Mouse (Mus musculus) E14TG2a.4 (cell line): ENCODE measurements at regions not wholly inside any gene's neighbourhood (a gene's known extent, or its start where the extent isn't known, plus 50 kb on each side); places are given as distances from the start of the nearest gene placed in this dataset.
A peak's percentile ranks its signal among the peaks of the same experiment; 100 is the strongest.

Experiments
- H3K27me3 ChIP-seq: 2 replicates; pipeline ENCODE4 v1.6.1; 2014; ENCODE audit warnings: low read length, control low read depth; ENCODE audit not compliant: insufficient read depth
- H3K36me3 ChIP-seq: 2 replicates; pipeline ENCODE4 v1.6.1; 2014; ENCODE audit warnings: low read length, control low read depth; ENCODE audit not compliant: insufficient read depth
- H3K4me1 ChIP-seq: replicated peaks from 2 replicates; pipeline ENCODE4 v1.6.1; 2014; ENCODE audit warnings: low read depth, low read length, control low read depth
- H3K4me3 ChIP-seq: replicated peaks from 2 replicates; pipeline ENCODE4 v1.5.1; 2014; ENCODE audit warnings: mild to moderate bottlenecking, low read length
- H3K9me3 ChIP-seq: 2 replicates; pipeline ENCODE4 v1.6.1; 2014; ENCODE audit warnings: low read length, control low read depth
- CTCF ChIP-seq: conservative IDR thresholded peaks from 2 replicates; pipeline ENCODE4 v1.5.1; 2014; ENCODE audit warnings: low read length
- NANOG ChIP-seq: IDR thresholded peaks from 2 replicates; pipeline ENCODE4 v1.6.1; 2014; ENCODE audit warnings: borderline replicate concordance, low read length, mixed read lengths
- POU5F1 ChIP-seq: IDR thresholded peaks from 2 replicates; pipeline ENCODE4 v1.6.1; 2014; ENCODE audit warnings: low read length, borderline replicate concordance

DNA sequence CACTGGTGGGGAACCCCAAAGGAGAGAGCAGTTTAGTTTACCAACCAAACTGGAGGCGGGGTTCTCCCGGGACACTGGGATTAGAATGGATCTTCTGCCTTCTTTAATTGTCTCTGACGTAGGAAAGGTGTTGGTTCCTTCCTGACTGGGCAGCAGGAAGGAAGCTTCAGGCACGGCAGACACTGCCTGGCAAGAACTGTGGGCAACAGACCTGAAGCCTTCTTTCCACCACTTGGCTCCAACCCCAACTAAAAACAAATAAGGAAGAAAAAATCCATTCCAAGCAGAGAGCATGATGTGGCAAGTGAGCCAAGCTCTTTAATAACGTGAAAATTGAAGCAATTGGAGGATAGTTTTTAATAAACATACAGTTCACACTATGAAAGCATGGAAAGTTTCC lies 155.3 kb downstream of the Gm12728 start:
- no peaks in the 10 kb centered on the region for H3K36me3 ChIP-seq
- H3K27me3 ChIP-seq: no peaks in the 10 kb centered on the region
- TF ChIP-seq CTCF (no peak), NANOG (no peak), POU5F1 (no peak)
- H3K9me3 ChIP-seq: no peaks in the 10 kb centered on the region
- H3K4me1 ChIP-seq: peaks cover 19% of the 10 kb centered on the region
- no peak overlapping the region for H3K4me3 ChIP-seq

DNA sequence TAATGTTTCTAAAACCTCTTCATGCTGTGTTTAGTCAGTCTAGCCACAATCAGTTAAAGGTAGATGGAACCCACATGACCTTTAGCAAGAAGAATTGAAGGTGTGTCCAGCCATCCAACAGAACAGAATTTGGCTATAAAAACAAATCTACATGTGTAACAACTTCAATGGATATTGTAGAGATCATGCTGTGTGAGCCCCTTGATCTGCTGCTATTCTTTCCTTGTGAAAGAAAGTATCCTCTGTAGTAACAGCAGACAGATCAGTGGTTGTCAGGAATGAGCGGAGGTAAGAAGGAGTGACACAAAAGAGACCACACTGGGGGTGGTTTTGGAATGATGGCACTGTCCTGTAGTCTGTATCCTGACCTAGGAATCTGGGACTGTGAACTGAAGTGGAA lies 156.3 kb downstream of the Gm12728 start:
- H3K9me3 ChIP-seq: no peaks in the 10 kb centered on the region
- no peak overlapping the region for H3K4me3 ChIP-seq
- TF ChIP-seq POU5F1 (no peak), NANOG (peak; percentile 90)
- no peaks in the 10 kb centered on the region for H3K27me3 ChIP-seq
- H3K36me3 ChIP-seq: no peaks in the 10 kb centered on the region
- peaks cover 19% of the 10 kb centered on the region for H3K4me1 ChIP-seq

GRCm38 (mm10) chr4:105948326-105948725 lies 158.7 kb downstream of the Gm12728 start:
- no peak for TF ChIP-seq NANOG
- no peak for TF ChIP-seq CTCF
- TF ChIP-seq POU5F1: no peak

DNA sequence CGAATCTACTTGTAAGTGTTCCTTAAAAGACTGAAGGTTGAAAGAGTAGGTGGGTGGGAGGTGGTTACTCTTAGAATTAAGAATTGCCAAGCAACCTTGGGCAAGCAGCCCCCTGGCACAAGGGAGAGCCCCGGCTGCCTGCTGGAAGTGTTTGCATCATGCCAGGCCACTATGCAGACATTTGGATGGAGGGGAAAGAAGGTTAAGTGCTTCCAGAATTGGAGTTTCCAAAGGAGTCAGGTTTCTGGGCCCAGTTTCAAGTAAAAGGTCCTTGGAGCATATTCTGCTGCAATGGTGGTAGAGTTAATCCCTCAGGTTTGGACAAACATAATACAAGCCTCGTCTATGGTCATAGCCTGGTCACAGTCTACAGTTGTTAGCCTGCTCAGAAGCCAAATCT lies 162.7 kb downstream of the Gm12728 start:
- Histone ChIP-seq H3K4me3 (no peak overlapping the region), H3K9me3 (no peaks in the 10 kb centered on the region), H3K4me1 (peaks cover under 1% of the 10 kb centered on the region; the same call in 1 of the 2 replicates), H3K27me3 (no peaks in the 10 kb centered on the region), H3K36me3 (no peaks in the 10 kb centered on the region)
- TF ChIP-seq NANOG (no peak), CTCF (no peak), POU5F1 (no peak)

More at GRCm38 (mm10) chr4:105948326-105948725, 158.7 kb downstream of the Gm12728 start:
- Histone ChIP-seq H3K4me3 (no peak overlapping the region), H3K9me3 (no peaks in the 10 kb centered on the region), H3K4me1 (peaks cover 19% of the 10 kb centered on the region), H3K36me3 (no peaks in the 10 kb centered on the region), H3K27me3 (no peaks in the 10 kb centered on the region)

GRCm38 (mm10) chr4:105956516-105956915 lies 166.8 kb downstream of the Gm12728 start:
- no peak for TF ChIP-seq POU5F1
- no peak for TF ChIP-seq CTCF
- Histone ChIP-seq H3K9me3 (no peaks in the 10 kb centered on the region), H3K4me1 (peaks cover 16% of the 10 kb centered on the region), H3K4me3 (no peak overlapping the region), H3K36me3 (no peaks in the 10 kb centered on the region), H3K27me3 (no peaks in the 10 kb centered on the region)

GRCm38 (mm10) chr4:105958331-105958730 lies 168.7 kb downstream of the Gm12728 start:
- Histone ChIP-seq H3K9me3 (no peaks in the 10 kb centered on the region), H3K27me3 (no peaks in the 10 kb centered on the region), H3K36me3 (no peaks in the 10 kb centered on the region), H3K4me1 (peaks cover 34% of the 10 kb centered on the region), H3K4me3 (no peak overlapping the region)
- TF ChIP-seq NANOG (no peak), POU5F1 (no peak), CTCF (no peak)

- H3K9me3 ChIP-seq: peaks cover 7% of the 10 kb centered on the region; the same call in 1 of the 2 replicates
- TF ChIP-seq NANOG (peak; percentile 46; the same call in 1 of the 2 replicates), CTCF (no peak), POU5F1 (no peak)
These were observed 172.2 kb downstream of the Gm12728 start for GRCm38 (mm10) chr4:105961686-105962360.

DNA sequence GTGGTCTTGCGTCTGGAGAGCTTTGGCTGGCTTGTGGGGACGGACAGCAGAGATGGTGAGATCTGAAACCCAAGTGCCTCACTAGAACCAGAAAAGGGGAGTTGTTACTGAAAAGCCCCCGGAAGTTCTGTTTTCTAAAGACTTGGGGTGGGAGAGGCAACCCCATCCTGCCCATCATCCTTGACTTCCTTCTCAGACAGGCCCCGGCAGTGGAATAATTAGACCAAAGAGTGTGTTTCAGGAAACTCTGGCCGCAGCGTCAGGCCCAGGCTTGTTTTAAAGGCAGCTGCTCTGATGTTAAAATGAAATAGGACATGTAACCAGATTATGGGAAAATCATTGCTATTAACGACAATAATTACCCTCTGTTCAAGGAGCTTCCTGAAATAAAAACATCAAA lies 172.9 kb downstream of the Gm12728 start:
- Histone ChIP-seq H3K36me3 (no peaks in the 10 kb centered on the region), H3K4me1 (peaks cover 41% of the 10 kb centered on the region), H3K9me3 (peaks cover 7% of the 10 kb centered on the region; the same call in 1 of the 2 replicates), H3K4me3 (peak overlapping the region; percentile 46), H3K27me3 (no peaks in the 10 kb centered on the region)
- TF ChIP-seq POU5F1 (no peak), CTCF (no peak), NANOG (0 out of 2 replicates have a peak, but pooled peaks have one; percentile 9)

More at GRCm38 (mm10) chr4:105961686-105962360, 172.2 kb downstream of the Gm12728 start:
- Histone ChIP-seq H3K4me3 (peak overlapping the region; percentile 46), H3K27me3 (no peaks in the 10 kb centered on the region), H3K4me1 (peaks cover 42% of the 10 kb centered on the region), H3K36me3 (no peaks in the 10 kb centered on the region)

GRCm38 (mm10) chr4:105968324-105968723 lies 178.7 kb downstream of the Gm12728 start:
- peaks cover 7% of the 10 kb centered on the region; the same call in 1 of the 2 replicates for H3K9me3 ChIP-seq
- H3K4me3 ChIP-seq: no peak overlapping the region
- H3K27me3 ChIP-seq: no peaks in the 10 kb centered on the region
- H3K4me1 ChIP-seq: peaks cover 19% of the 10 kb centered on the region
- no peak for TF ChIP-seq POU5F1
- no peak for TF ChIP-seq NANOG
- no peak for TF ChIP-seq CTCF
- H3K36me3 ChIP-seq: no peaks in the 10 kb centered on the region
